Mouse (Mus musculus) midbrain, embryonic 10.5 days (tissue): ENCODE measurements around the gene Trio. TPM values are rescaled to one million over a fixed set of nuclear protein-coding genes. Genes with fewer than 3 reads are reported as not detected.
A peak's percentile ranks its signal among the peaks of the same experiment; 100 is the strongest.

Experiments used
- DNase-seq: peaks from one replicate; pipeline ENCODE4 v3.0.0-alpha.2; 2017; ENCODE audit warnings: low spot score
- H3K27ac ChIP-seq: fragments of 300-500 bp; sonication (generic); replicated peaks from 2 replicates; pipeline ENCODE4 v1.5.1; 2016; ENCODE audit warnings: mild to moderate bottlenecking
- H3K27me3 ChIP-seq: fragments of 300-500 bp; sonication (generic); 2 replicates; pipeline ENCODE4 v1.6.1; 2016; ENCODE audit warnings: low read depth, mild to moderate bottlenecking; ENCODE audit not compliant: poor library complexity, severe bottlenecking
- H3K36me3 ChIP-seq: fragments of 300-500 bp; sonication (generic); 2 replicates; pipeline ENCODE4 v1.6.1; 2016; ENCODE audit warnings: mild to moderate bottlenecking, moderate library complexity
- H3K4me1 ChIP-seq: fragments of 300-500 bp; sonication (generic); 2 replicates; pipeline ENCODE4 v1.6.1; 2016
- H3K4me3 ChIP-seq: fragments of 300-500 bp; sonication (generic); 2 replicates; pipeline ENCODE4 v1.5.1; 2016; ENCODE audit warnings: mild to moderate bottlenecking, moderate library complexity
- H3K9me3 ChIP-seq: fragments of 300-500 bp; sonication (generic); replicated peaks from 2 replicates; pipeline ENCODE4 v1.6.1; 2016; ENCODE audit warnings: mild to moderate bottlenecking
- WGBS: fragments of 180-500 bp; shearing (Covaris S2); methylation state at CpG from one replicate; pipeline ENCODE4 v1.1.7; 2016; 5-methylcytosine and 5-hydroxymethylcytosine counted together
- polyA plus RNA-seq: library from polyadenylated mRNA; unstranded; fragments of >200 nt; fragmentation: Nextera tagmentation; extraction: Ambion mirVana; gene quantifications from 2 replicates; pipeline ENCODE4 v1.2.1, GENCODE M21; 2016

Gene Trio
- polyA plus RNA-seq, 1 experiment from 2014 or later: 19.0 TPM

DNA sequence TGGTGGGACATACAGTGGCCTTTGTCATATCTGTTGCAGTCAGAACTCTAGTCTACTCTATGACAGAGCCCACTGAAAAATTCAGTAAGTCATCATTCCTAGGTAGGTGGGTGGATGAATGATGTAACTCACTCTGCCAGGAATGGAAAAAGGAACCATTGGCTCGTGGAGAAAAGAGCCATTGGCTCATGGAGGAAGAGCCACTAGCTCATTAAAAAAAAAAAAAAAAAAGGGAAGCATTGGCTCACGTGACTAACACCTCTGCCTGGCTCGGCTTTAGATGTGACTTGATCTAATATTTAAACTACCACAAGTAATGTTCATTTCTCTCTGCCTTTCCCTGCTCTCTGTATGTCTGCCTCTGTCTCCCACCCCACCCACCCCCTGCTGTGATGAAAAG is 317.1 kb downstream of the Trio start:
- no peaks in the 10 kb centered on the region for H3K27me3 ChIP-seq
- H3K4me3 ChIP-seq: no peak overlapping the region
- no peaks in the 10 kb centered on the region; the same call in 1 of the 2 replicates for H3K4me1 ChIP-seq
- 73% methylated on average over 3 of the region's 3 CpGs for WGBS
- H3K9me3 ChIP-seq: no peaks in the 10 kb centered on the region
- H3K27ac ChIP-seq: no peak overlapping the region
- DNase-seq: no peak
- no peaks in the 10 kb centered on the region for H3K36me3 ChIP-seq

DNA sequence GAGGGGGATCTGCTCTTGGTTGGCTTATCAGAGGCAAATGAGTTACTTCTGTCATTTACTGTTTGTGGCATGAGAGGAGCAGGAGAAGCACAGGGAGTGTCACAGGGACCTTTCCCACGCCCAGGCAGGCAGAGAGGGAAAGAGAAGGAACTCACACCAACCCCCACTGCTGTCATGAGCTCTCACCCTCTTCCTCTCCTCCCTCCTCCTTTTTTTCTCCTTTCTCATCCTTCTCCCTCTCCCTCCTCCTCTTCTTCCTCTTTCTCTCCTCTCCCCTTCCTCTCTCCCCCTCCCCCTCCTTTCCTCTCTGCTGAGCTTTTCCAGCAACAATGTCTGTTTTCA is 322.7 kb downstream of the Trio start:
- DNase-seq: no peak
- 0% methylated on average over 1 of the region's 1 CpGs for WGBS
- Histone ChIP-seq H3K9me3 (no peaks in the 10 kb centered on the region), H3K27ac (peak overlapping the region; percentile 39), H3K4me3 (no peak overlapping the region), H3K4me1 (peaks cover 16% of the 10 kb centered on the region), H3K27me3 (no peaks in the 10 kb centered on the region), H3K36me3 (no peaks in the 10 kb centered on the region)

DNA sequence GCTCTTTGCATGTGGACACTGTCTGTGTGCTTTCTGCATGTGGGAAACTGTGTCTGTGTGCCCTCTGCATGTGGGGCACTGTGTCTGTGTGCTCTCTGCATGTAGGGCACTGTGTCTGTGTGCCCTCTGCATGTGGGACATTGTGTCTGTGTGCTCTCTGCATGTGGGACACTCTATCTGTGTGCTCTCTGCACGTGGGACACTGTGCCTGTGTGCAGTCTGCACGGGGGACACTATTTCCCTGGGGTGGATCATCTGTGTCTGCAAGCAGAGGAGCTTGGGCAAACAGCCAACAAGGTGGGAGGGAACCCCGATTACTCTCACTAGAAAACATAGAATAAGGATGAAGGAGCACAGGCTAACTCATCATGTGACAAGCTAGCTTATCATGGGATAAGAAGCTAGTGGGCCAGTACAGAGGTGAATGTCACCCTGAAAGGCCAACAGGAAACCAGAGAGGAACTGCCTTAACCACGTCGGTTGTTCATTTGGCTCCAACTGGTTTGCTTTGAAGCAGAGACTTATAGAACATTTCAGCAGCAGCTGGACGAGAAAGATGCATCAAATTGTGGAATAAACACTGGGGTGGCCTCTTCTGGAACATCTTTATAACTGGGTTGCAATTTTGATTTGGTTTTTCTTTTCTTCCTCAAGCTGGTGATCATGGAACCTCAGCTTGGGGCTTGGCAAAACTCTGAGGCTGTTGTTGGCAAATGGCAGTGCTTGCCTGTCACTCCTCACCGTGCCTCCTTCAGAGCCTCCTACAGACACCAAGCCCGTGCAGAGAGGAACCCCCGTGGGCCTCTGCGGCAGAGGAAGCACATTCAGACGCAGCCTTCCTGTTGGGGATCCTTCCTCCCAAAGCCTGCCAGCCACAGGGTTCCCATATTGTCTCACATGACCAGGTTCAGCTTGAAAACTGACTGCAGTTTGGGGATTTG is 323.3 kb downstream of the Trio start:
- Histone ChIP-seq H3K9me3 (no peaks in the 10 kb centered on the region), H3K36me3 (no peaks in the 10 kb centered on the region), H3K4me3 (no peak overlapping the region), H3K4me1 (peaks cover 16% of the 10 kb centered on the region), H3K27me3 (no peaks in the 10 kb centered on the region), H3K27ac (peak overlapping the region; percentile 39)
- no peak for DNase-seq
- WGBS: 58% methylated on average over 11 of the region's 11 CpGs

DNA sequence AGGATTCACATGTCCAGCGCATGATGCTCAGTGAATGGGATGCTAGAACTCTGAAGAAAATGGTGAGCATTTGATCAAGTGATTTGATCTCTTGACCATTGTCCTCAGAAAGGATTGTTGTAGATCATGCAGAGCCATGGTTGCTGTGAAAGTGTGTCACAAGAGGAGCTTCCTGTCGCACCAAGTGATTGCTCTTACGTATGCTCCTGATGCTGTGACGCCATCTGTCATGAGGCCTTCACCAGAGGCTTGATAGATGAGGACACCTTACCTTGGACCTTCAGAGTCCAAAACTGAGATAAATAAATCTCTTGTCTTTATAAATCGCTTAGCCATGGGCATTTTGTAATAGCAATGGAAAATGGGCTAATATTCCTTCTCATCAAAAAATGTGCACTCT is 328.0 kb downstream of the Trio start:
- H3K36me3 ChIP-seq: no peaks in the 10 kb centered on the region
- WGBS: 92% methylated on average over 5 of the region's 5 CpGs
- H3K9me3 ChIP-seq: no peaks in the 10 kb centered on the region
- H3K4me1 ChIP-seq: peaks cover 7% of the 10 kb centered on the region
- H3K27ac ChIP-seq: no peak overlapping the region
- no peak for DNase-seq
- no peaks in the 10 kb centered on the region for H3K27me3 ChIP-seq
- no peak overlapping the region for H3K4me3 ChIP-seq

DNA sequence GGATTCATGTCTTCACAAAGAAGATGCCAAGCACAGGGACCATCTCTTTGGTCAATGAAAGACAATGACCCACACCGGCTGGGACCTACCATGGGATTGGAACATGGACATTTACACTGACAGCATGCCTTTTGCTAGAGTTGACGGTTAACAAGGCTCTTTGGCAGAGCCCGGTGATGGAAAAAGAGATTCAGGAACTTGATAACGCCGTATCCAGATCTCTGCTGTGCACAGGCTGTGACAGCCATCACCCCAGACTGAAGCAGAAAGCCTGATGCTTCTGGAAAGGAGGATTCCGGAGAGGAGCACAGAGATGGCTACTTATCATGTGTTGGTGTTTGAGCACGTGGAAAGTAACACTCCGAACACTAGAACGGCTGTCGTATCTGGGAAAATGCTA is 332.4 kb downstream of the Trio start:
- H3K4me1 ChIP-seq: no peaks in the 10 kb centered on the region
- no peaks in the 10 kb centered on the region for H3K36me3 ChIP-seq
- H3K27me3 ChIP-seq: no peaks in the 10 kb centered on the region
- 94% methylated on average over 10 of the region's 10 CpGs for WGBS
- H3K4me3 ChIP-seq: no peak overlapping the region
- DNase-seq: no peak
- H3K9me3 ChIP-seq: no peaks in the 10 kb centered on the region
- no peak overlapping the region for H3K27ac ChIP-seq

DNA sequence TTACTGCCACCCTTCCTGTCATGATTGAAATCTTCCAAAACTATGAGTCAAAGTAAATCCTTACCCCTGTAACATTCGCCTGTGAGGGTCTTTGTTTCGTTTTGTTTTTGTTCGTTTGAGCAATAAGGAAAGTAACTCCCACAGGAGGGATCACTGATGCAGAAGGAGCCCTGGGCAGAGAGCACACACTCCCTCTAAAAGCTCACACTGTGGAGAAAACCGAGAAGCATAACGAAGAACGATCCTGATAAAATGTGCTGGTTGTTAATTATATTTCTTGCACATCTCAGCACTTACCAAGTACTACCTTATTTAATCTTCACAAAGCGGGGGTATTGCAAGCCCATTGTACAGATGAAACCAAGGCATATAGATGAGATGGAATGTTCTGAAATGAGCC is 333.5 kb downstream of the Trio start:
- DNase-seq: no peak
- Histone ChIP-seq H3K9me3 (no peaks in the 10 kb centered on the region), H3K4me1 (no peaks in the 10 kb centered on the region), H3K4me3 (no peak overlapping the region), H3K36me3 (no peaks in the 10 kb centered on the region), H3K27me3 (no peaks in the 10 kb centered on the region), H3K27ac (no peak overlapping the region)
- 79% methylated on average over 7 of the region's 7 CpGs for WGBS

DNA sequence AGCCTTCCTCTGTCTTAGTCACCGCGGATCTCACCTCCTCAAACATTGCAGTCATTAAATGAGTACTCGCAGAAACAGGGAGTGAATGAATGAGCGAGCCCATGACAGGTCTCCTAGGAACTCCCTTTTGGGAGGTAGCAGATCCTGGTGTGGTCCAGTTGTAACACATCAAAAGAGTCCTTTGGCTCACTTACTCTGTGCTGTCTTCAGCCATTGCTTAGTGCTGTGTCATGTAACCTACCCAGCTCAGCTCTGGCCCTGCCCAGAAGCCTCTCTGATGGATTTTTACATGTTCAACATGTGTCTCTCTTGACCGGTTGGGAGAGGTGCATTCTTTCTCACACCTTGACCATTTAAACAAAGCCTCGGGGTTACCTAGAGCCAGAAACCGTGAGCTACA is 334.4 kb downstream of the Trio start:
- no peak for DNase-seq
- Histone ChIP-seq H3K27me3 (no peaks in the 10 kb centered on the region), H3K36me3 (no peaks in the 10 kb centered on the region), H3K27ac (no peak overlapping the region), H3K4me1 (no peaks in the 10 kb centered on the region), H3K4me3 (no peak overlapping the region), H3K9me3 (no peaks in the 10 kb centered on the region)
- 94% methylated on average over 7 of the region's 7 CpGs for WGBS

DNA sequence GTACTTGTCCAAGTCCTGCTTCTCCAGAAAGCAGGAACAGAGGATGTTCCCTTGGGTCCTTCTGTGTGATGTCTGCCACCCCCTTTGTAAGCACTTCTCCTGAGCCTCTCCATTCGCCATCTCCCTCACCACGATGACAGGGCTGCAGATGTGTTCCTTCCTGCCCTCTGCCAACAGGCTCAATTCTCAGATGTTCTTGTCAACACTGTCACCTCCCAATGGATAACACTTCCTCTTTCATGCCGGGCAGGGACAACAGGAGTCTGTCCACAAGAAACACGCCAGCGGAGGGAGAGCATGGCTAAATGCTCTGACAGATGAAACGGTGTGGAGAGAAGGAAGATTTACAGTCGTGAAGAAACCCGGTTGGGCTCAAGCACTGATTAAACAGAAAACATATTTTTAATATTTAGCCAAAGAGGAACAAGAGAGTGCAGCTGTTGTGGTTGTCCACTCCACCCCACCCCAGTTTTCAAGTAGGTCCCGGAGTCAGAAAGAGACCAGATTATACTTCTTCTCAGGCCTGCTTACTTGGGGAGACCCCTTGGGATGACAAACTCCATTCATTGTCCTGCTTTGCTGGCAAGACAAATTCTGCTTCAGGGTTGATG is 337.5 kb downstream of the Trio start:
- Histone ChIP-seq H3K4me1 (no peaks in the 10 kb centered on the region), H3K36me3 (no peaks in the 10 kb centered on the region), H3K27me3 (peaks cover 7% of the 10 kb centered on the region), H3K27ac (no peak overlapping the region), H3K4me3 (no peak overlapping the region), H3K9me3 (no peaks in the 10 kb centered on the region)
- WGBS: 88% methylated on average over 9 of the region's 9 CpGs
- no peak for DNase-seq

DNA sequence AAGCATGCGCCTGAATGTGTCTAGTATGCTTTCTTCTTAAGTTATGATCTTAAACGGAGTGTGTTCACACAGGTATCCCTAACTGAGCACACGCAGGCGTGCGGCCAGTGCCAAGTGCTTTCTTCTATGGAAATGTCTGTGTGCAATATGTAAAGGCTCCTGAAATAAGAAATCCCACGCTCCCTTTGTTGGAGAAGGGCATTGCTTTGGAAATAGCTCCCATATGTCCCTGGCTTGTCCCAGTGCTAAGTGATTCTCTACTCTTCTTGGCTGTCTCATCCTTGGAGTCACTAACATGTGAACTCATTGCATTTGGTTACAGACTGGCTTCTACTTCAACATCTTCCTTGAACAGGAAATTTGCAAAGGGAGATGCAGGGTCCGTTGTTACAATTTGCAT is 340.8 kb downstream of the Trio start:
- WGBS: 92% methylated on average over 7 of the region's 7 CpGs
- peaks cover 23% of the 10 kb centered on the region for H3K4me1 ChIP-seq
- no peak overlapping the region for H3K4me3 ChIP-seq
- no peaks in the 10 kb centered on the region for H3K36me3 ChIP-seq
- no peaks in the 10 kb centered on the region for H3K9me3 ChIP-seq
- H3K27ac ChIP-seq: no peak overlapping the region
- H3K27me3 ChIP-seq: peaks cover 22% of the 10 kb centered on the region
- DNase-seq: no peak

DNA sequence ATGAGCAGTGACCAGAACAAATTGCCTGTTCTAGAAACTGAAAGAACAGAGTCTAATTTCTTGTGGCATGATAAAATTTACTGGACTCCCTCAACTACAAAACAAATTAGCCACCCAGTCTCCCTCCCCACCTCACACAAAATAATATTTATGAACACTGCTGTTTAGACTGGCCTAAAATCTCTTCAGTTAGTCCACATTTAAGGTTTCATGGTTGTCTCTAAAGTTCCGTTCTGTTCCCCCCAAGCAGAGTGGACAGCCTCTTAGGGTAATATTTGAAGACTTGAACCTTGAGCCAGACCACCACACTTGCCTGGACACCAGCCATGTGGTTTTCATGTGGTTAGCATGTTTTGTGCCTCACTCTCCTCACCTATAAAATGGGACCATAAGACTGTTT is 342.4 kb downstream of the Trio start:
- H3K4me3 ChIP-seq: no peak overlapping the region
- 94% methylated on average over 1 of the region's 1 CpGs for WGBS
- H3K4me1 ChIP-seq: peaks cover 23% of the 10 kb centered on the region
- no peaks in the 10 kb centered on the region for H3K9me3 ChIP-seq
- H3K36me3 ChIP-seq: no peaks in the 10 kb centered on the region
- DNase-seq: no peak
- H3K27me3 ChIP-seq: peaks cover 30% of the 10 kb centered on the region
- H3K27ac ChIP-seq: no peak overlapping the region

DNA sequence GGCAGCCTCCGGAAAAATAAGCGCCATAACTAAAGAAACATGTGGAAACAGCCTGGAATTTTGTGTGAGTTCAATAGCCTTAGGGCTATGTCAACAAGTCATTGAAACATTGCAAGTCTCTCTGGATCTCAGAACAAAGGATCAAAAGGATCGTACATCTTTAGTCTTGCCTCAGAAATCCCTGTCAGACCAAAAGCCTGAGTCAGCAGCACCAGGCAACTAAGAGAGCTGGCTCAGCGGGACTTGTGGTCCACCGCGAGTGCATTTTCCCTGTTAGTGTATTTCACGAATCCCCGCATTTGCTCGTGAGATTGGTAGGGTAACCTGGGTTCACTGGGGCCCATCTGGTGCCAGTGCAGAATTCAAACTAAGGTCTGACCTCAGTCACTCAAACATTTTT is 343.0 kb downstream of the Trio start:
- no peak overlapping the region for H3K4me3 ChIP-seq

DNA sequence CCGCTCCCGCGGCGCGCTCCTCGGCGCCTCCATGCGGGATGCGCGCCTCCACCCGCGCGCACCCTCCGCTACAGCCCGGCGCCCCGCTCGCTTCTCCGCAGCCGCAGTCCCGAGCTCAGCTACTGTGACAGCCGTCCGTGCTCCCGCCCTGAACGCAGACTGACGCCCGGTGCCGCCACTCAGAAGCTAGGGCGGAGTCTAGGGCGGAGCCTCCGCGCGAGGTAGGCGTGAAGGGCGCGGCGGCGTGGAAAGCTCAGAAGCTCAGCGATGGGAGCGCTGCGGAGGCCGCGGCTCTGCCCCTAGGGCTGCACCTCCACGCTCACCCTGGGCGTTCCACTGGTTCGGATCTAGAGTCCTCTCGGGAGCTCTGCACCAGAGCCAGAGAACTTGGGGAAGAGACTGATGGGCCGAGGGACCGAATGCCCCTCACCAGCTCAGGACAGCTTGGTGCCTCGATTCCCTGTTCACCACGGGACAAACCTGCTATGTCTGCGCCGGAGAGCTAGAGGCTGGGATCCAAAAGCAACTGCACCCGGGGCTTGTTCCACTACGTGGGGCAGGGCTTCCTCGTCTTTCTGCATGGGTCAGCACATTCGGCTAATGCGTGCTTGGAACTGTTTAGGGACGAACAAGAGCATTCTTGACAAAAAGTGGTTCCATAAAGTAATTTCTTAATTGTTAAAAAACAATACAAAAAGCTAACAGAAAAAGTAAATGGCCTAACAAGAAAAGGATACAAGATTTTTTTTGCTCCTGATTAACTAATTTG is 344.0 kb downstream of the Trio start, which contains the start of gene Otulinl:
Gene Otulinl, minus strand, starts transcription at position 161 of the 769 bp plus-strand sequence.
- H3K4me1 ChIP-seq: peaks cover 27% of the 10 kb centered on the region
- DNase-seq: peak; percentile 91
- peak within 1 kb of the TSS; percentile 82 for H3K27ac ChIP-seq
- no peaks in the 10 kb centered on the region for H3K36me3 ChIP-seq
- H3K4me3 ChIP-seq: peak within 1 kb of the TSS; percentile 76
- H3K9me3 ChIP-seq: no peaks in the 10 kb centered on the region
- 2% methylated on average over 59 of the region's 59 CpGs for WGBS
- H3K27me3 ChIP-seq: peaks cover 30% of the 10 kb centered on the region

More for the DNA sequence above, 343.0 kb downstream of the Trio start:
- DNase-seq: no peak
- Histone ChIP-seq H3K36me3 (no peaks in the 10 kb centered on the region), H3K27me3 (peaks cover 30% of the 10 kb centered on the region), H3K9me3 (no peaks in the 10 kb centered on the region), H3K27ac (no peak overlapping the region), H3K4me1 (peaks cover 23% of the 10 kb centered on the region)
- 37% methylated on average over 9 of the region's 9 CpGs for WGBS
